Mouse (Mus musculus) lung, postnatal 0 days (tissue): ENCODE data around the gene Apex2. TPM values are rescaled to one million over a fixed set of nuclear protein-coding genes. Genes with fewer than 3 reads are reported as not detected.

Experiments
- ATAC-seq: fragments of 200-750 bp; cut with Nextera tagmentation; 2 replicates; pipeline ENCODE4 v1.8.0; 2017; ENCODE audit warnings: moderate library complexity
- DNase-seq: peaks from one replicate; pipeline ENCODE4 v3.0.0-alpha.2; 2016; ENCODE audit warnings: low spot score
- H3K27ac ChIP-seq: fragments of 300-500 bp; sonication (generic); 2 replicates; pipeline ENCODE4 v1.5.1; 2014; ENCODE audit warnings: antibody characterized with exemption, mild to moderate bottlenecking, low read length, mixed read lengths
- H3K27me3 ChIP-seq: fragments of 300-500 bp; sonication (generic); replicated peaks from 2 replicates; pipeline ENCODE4 v1.6.1; 2014; ENCODE audit warnings: low read length, mixed read lengths; ENCODE audit not compliant: insufficient read depth
- H3K36me3 ChIP-seq: fragments of 300-500 bp; sonication (generic); 2 replicates; pipeline ENCODE4 v1.6.1; 2014; ENCODE audit warnings: low read length, mixed read lengths; ENCODE audit not compliant: insufficient read depth
- H3K4me1 ChIP-seq: fragments of 300-500 bp; sonication (generic); 2 replicates; pipeline ENCODE4 v1.6.1; 2014; ENCODE audit warnings: antibody characterized with exemption, low read depth, low read length, mixed read lengths; ENCODE audit not compliant: insufficient read depth
- H3K4me2 ChIP-seq: fragments of 300-500 bp; sonication (generic); replicated peaks from 2 replicates; pipeline ENCODE4 v1.6.1; 2014; ENCODE audit warnings: low read depth, mild to moderate bottlenecking, low read length, moderate library complexity, mixed read lengths
- H3K4me3 ChIP-seq: fragments of 300-500 bp; sonication (generic); 2 replicates; pipeline ENCODE4 v1.5.1; 2014; ENCODE audit warnings: low read depth, low read length
- H3K9ac ChIP-seq: fragments of 300-500 bp; sonication (generic); replicated peaks from 2 replicates; pipeline ENCODE4 v1.6.1; 2014; ENCODE audit warnings: low read depth, mild to moderate bottlenecking
- H3K9me3 ChIP-seq: fragments of 300-500 bp; sonication (generic); 2 replicates; pipeline ENCODE4 v1.6.1; 2016; ENCODE audit warnings: low read length, mixed read lengths
- CTCF ChIP-seq: IDR thresholded peaks from 2 replicates; pipeline ENCODE4 v1.5.1; 2016; ENCODE audit warnings: antibody characterized with exemption, mild to moderate bottlenecking
- EP300 ChIP-seq: IDR thresholded peaks from 2 replicates; pipeline ENCODE4 v1.6.1; 2016; ENCODE audit warnings: antibody characterized with exemption, mild to moderate bottlenecking, control low read depth
- WGBS: fragments of 180-500 bp; shearing (Covaris S2); extraction: QIAGEN DNeasy Blood & Tissue Kit; methylation state at CpG from one replicate; pipeline ENCODE4 v1.1.7; 2014; 5-methylcytosine and 5-hydroxymethylcytosine counted together
- polyA plus RNA-seq: library from polyadenylated mRNA; unstranded; fragments of >200 nt; fragmentation: Nextera tagmentation; extraction: Ambion mirVana; gene quantifications from 2 replicates; pipeline ENCODE4 v1.2.1, GENCODE M21; 2015

Gene Apex2
- polyA plus RNA-seq = 6.7 and 7.3 TPM in 2 replicates

DNA sequence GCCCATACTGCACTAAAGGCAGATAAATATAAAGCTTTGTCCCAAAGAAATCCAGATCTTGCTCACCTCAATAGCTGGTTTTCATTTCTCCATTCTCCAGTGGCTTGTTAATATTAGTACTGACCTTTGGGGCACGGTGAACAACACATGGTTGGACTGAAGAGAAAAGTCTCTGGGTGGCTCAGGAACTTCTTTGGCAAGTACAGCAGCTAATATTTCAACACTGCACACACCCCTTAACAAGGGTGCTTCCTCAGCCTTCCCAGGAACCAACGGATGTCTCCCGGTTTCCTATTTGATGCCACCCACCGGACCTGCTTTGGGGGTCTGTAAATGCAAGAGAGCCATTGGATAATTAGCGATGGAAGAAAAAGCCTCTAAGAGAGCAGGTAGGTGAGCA, at the start of gene Apex2:
Gene Apex2, minus strand, starts transcription at position 173 of the 400 bp plus-strand sequence.
- no peaks in the 10 kb centered on the region for H3K36me3 ChIP-seq
- ATAC-seq = no peak
- TF ChIP-seq EP300 (no peak), CTCF (no peak)
- H3K9me3 ChIP-seq = no peaks in the 10 kb centered on the region
- H3K27ac ChIP-seq = no peak within 1 kb of the TSS
- no peaks in the 10 kb centered on the region for H3K27me3 ChIP-seq
- no peaks in the 10 kb centered on the region for H3K4me1 ChIP-seq
- H3K4me3 ChIP-seq = no peak within 1 kb of the TSS
- no peak within 1 kb of the TSS for H3K4me2 ChIP-seq
- no peak within 1 kb of the TSS for H3K9ac ChIP-seq
- no peak for DNase-seq
- 59% methylated on average over 5 of the region's 5 CpGs for WGBS

DNA sequence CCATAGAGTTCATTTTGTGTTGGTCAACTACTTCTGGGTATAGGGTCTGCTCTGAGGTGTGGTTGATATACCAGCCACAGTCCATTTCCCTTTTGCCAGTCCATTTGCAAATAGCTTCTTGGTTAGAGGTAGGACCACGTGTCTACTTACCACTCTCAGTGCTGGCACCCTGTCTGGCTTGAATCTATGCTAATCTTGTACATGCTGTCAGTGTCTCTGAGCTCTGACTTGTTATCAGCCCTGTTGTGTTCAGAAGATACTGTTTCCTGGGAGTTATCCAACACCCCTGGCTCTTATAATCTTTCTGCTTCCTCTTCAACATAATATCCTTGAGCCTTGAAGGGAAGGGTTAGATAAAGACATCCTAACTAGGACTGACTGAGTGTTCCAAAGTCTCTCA, 46.8 kb upstream of the Apex2 start:
- TF ChIP-seq EP300 (no peak), CTCF (no peak)

DNA sequence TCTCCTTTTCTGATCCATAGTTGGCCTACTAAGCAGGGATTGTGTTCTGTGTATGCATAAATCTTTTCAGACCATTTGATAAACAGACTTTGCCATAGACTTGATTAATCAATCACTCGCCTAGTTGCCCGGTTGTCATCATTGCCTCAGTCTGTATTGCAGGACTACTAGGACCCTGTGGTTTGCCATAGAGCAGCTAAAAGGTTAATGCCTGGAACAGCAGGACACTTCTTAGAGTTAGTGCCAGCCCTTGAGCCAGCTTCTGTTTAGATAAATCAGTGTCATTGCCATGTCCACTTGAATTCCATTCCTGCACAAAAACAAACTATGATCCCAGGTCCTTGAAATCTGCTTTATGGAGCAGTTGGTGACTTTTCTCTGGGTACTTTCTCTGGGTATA, 9.2 kb upstream of the Apex2 start:
- 83% methylated on average over 2 of the region's 2 CpGs for WGBS
- Histone ChIP-seq H3K27me3 (no peaks in the 10 kb centered on the region), H3K4me1 (no peaks in the 10 kb centered on the region), H3K4me3 (no peak overlapping the region), H3K27ac (no peak overlapping the region), H3K36me3 (no peaks in the 10 kb centered on the region), H3K9ac (no peak overlapping the region), H3K9me3 (no peaks in the 10 kb centered on the region), H3K4me2 (no peak overlapping the region)
- ATAC-seq (no peak), DNase-seq (no peak)
- no peak for TF ChIP-seq EP300
- no peak for TF ChIP-seq CTCF

More for the DNA sequence above, 46.8 kb upstream of the Apex2 start:
- Histone ChIP-seq H3K4me1 (no peaks in the 10 kb centered on the region), H3K27me3 (no peaks in the 10 kb centered on the region), H3K36me3 (no peaks in the 10 kb centered on the region), H3K4me2 (no peak overlapping the region), H3K27ac (no peak overlapping the region), H3K9ac (no peak overlapping the region), H3K9me3 (no peaks in the 10 kb centered on the region), H3K4me3 (no peak overlapping the region)
- ATAC-seq = no peak
- 60% methylated on average over 1 of the region's 1 CpGs for WGBS
- DNase-seq = no peak

DNA sequence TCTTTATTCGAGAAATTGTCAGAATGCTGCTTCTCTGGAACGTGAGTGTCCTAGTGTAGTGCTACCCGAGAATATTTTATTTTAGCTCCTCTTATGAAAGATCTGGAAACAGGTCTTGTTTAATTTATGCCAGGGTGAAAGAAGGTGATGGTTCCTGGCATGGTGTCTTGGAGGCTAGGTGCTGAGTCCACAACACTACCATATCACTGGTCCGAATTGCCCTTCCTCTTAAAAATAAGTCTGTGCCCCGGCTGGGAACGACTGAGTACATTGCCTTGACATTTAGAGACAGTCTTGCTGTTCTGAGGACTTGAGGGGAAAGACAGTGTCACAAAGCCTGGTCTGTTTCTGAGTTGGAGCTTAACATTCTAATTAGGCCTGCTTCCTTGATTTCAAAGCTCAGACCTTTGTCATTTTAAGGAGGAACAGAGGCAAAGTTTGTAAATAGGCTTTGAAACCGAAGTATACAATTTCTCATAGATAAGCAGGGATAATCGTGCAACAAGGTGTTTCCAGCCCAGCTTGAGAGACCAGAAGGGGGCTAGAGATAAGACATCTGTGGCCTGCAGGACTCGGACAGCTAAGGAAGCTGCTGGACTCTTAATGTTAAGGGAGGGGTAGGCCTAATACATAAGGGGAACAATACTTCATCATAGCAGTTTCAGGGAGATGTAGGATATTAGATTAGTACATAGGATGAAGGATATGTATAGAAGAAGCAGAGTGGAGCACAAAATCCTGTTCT, 5.5 kb upstream of the Apex2 start:
- Histone ChIP-seq H3K36me3 (no peaks in the 10 kb centered on the region), H3K4me2 (no peak overlapping the region), H3K9ac (no peak overlapping the region), H3K4me1 (no peaks in the 10 kb centered on the region), H3K27ac (no peak overlapping the region), H3K27me3 (no peaks in the 10 kb centered on the region), H3K9me3 (no peaks in the 10 kb centered on the region), H3K4me3 (no peak overlapping the region)
- TF ChIP-seq CTCF (no peak), EP300 (no peak)
- 73% methylated on average over 9 of the region's 9 CpGs for WGBS
- no peak for ATAC-seq
- DNase-seq = no peak

DNA sequence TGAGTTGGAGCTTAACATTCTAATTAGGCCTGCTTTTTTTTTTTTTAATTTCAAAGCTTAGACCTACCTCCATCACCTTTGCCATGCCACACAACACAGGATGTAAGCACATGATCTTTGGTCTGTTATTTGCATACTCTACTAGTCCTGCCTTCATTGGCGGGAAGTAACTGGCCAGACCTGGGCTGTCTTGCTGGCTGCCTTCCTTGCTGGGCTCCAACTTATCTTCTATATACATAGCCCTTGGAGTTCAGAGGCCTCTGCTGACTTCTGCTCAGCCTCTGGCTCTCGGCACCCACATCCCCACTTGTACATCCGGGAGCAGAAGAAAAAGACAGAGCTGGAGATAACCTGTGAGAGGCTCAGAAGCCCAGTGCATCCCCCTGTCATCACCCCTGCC, 4.5 kb upstream of the Apex2 start:
- Histone ChIP-seq H3K4me2 (no peak overlapping the region), H3K9ac (no peak overlapping the region), H3K27ac (no peak overlapping the region), H3K4me3 (no peak overlapping the region), H3K4me1 (no peaks in the 10 kb centered on the region), H3K36me3 (no peaks in the 10 kb centered on the region), H3K27me3 (no peaks in the 10 kb centered on the region), H3K9me3 (no peaks in the 10 kb centered on the region)
- WGBS = 86% methylated on average over 3 of the region's 3 CpGs
- ATAC-seq (no peak), DNase-seq (no peak)
- no peak for TF ChIP-seq EP300

DNA sequence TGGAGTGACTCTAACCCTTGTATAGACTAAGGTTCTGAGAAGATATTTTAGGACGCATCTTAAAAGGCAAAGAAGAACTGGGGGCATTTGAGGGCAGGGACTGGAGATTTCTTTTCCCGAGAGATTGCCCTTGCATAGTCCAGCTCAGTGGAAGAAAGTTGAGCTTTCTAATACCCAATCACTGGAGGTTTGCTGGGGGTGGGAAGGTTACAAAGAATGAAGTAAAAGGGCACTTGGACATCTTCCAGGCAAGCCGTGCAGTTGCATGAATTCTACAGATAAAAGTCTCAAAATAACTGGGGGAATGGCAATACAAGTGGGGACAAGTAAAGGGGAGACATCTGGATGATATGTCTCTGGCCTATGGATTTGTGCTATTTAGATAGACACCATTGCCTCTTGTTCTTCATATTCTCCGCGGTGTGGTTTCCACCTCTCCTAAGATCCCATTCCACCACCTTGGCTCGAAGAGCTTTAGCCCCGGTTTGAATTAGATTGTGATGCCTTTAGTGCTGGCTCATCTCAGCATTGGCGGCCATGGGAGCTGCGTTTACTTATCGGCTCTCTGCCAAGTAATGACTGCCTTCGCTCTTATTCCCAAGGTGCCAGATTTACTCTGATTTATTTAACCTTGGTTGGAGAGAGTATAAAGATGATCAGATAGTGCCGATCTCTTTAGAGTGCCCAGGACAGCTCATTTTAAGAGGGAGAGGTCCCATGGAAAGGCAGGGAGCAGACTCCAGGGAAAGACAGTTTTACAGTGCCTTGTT, 3.8 kb upstream of the Apex2 start:
- WGBS = 79% methylated on average over 12 of the region's 12 CpGs
- Histone ChIP-seq H3K27me3 (no peaks in the 10 kb centered on the region), H3K4me1 (no peaks in the 10 kb centered on the region), H3K4me2 (no peak overlapping the region), H3K4me3 (no peak overlapping the region), H3K9me3 (no peaks in the 10 kb centered on the region), H3K9ac (no peak overlapping the region), H3K36me3 (no peaks in the 10 kb centered on the region), H3K27ac (no peak overlapping the region)
- TF ChIP-seq EP300 (no peak), CTCF (no peak)
- DNase-seq (no peak), ATAC-seq (no peak)
